Mouse (Mus musculus) olfactory bulb, adult 2 months (tissue): Measurements from ENCODE around the gene Zfp936. TPM values are rescaled to one million over a fixed set of nuclear protein-coding genes. Genes with fewer than 3 reads are reported as not detected.
"Not testable (repeated sequence)": the region's sequence is repeated elsewhere in the genome, so short reads cannot be mapped to it uniquely, and the experiment has no call there.

Source experiments
- H3K27ac ChIP-seq: fragments of 200-500 bp; 2 replicates; pipeline ENCODE4 v1.5.1; 2012; ENCODE audit warnings: low read depth, low read length; ENCODE audit not compliant: insufficient read depth
- H3K4me1 ChIP-seq: fragments of 200-500 bp; 2 replicates; pipeline ENCODE4 v1.6.1; 2012; ENCODE audit warnings: low read length; ENCODE audit not compliant: control insufficient read depth, insufficient read depth
- H3K4me3 ChIP-seq: fragments of 200-500 bp; 2 replicates; pipeline ENCODE4 v1.5.1; 2012; ENCODE audit warnings: mild to moderate bottlenecking, low read depth, low read length, moderate library complexity; ENCODE audit not compliant: insufficient read depth
- CTCF ChIP-seq: fragments of 200-500 bp; IDR thresholded peaks from 2 replicates; pipeline ENCODE4 v1.5.1; 2012; ENCODE audit warnings: low read depth, mild to moderate bottlenecking, low read length, moderate library complexity; ENCODE audit not compliant: insufficient read depth
- POLR2A ChIP-seq: fragments of 200-500 bp; IDR thresholded peaks from 2 replicates; pipeline ENCODE4 v1.6.1; 2012; ENCODE audit warnings: mild to moderate bottlenecking, low read depth, low read length, moderate library complexity; ENCODE audit not compliant: insufficient read depth
- WGBS: fragments of 180-500 bp; shearing (Covaris S2); methylation state at CpG from one replicate; pipeline ENCODE4 v1.1.7; 2018; 5-methylcytosine and 5-hydroxymethylcytosine counted together
- polyA plus RNA-seq: library from polyadenylated mRNA; stranded (reverse); fragments of >200 nt; gene quantifications from 2 replicates; pipeline ENCODE4 v1.2.4, GENCODE M21; 2012; ENCODE audit warnings: low replicate concordance; ENCODE audit not compliant: missing spikeins, insufficient read depth, insufficient read length

Gene Zfp936
- polyA plus RNA-seq = not detected in 2 replicates

DNA sequence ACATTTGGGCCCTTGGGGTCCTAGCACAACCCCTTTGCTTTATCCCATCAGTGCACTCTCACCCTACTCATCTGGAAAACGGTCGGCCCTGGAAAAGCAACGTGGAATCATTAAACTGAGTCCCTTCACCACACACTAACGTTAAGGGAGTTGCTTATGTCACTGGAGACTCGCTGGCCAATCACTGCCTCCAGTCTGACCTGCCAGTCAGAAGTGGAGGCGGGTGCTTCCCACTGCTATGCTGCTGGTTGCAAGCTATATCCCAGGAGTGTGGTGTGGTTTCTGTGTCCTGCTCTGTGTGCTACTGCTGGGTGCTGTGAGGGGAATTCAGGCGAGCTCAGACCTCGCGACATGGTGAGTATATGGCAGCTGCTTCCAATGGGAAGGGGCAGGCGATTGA lies at the start of gene Zfp936:
Gene Zfp936 (plus strand): TSS at position 301 of the 400 bp plus-strand sequence.
- H3K4me1 ChIP-seq, H3K27ac ChIP-seq, H3K4me3 ChIP-seq: not testable (repeated sequence)
- 88% methylated on average over 10 of the region's 10 CpGs for WGBS

DNA sequence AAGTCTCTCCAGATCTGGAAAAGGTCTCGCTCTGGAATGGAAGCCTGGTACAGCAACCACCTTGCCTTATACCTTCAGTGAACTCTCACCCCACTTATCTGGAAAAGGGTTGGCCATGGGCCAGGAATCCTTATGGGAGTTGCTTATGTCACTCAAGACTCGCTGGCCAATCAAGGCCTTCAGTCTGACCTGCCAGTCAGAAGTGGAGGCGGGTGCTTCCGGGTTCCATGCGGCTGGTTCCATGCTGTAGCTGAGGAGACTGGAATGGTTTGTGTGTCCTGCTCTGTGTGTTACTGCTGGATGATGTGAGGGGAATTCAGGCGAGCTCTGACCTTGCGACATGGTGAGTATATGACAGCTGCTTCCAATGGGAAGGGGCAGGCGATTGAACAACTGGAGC lies 36.2 kb upstream of the Zfp936 start:
- TF ChIP-seq POLR2A (no peak), CTCF (no peak)
- H3K4me3 ChIP-seq = no peak overlapping the region
- no peaks in the 10 kb centered on the region for H3K4me1 ChIP-seq
- WGBS = 86% methylated on average over 8 of the region's 8 CpGs
- no peak overlapping the region for H3K27ac ChIP-seq

DNA sequence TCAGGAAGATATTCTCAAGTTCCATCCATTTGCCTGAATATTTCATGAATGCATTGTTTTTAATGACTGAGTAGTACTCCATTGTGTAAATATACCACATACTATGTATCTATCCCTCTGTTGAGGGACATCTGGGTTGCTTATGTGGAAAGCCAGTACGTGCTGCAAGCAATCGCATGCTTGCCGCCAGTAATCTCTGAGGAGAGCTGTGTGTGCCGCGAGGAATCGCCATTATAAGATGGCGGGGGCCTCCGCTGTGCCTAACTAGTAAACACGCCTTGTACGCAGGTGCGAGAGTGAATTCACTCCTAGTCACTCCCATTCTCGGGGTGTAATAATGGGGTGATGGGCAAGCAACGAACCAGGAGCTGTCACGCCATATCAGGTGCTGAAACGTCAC lies 14.7 kb downstream of the Zfp936 start:
- not testable (repeated sequence) for H3K4me3 ChIP-seq, H3K27ac ChIP-seq, H3K4me1 ChIP-seq
- 92% methylated on average over 15 of the region's 15 CpGs for WGBS

DNA sequence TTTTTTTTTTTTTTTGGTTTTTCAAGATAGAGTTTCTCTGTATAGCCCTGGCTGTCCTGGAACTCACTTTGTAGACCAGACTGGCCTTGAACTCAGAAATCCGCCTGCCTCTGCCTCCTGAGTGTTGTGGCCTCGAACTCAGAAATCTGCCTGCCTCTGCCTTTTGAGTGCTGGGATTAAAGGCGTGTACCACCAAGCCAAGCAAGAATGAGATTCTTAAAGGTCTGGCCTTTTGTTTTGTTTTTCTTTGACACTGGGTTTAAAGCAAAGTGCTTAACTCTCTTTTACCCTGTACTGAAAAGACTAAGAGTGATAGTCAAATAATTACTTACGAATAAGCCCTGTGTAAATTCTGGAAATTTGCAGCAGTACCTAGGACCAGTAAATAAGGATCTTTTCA lies 50.1 kb downstream of the Zfp936 start:
- WGBS = 66% methylated on average over 4 of the region's 4 CpGs
- not testable (repeated sequence) for H3K27ac ChIP-seq, H3K4me1 ChIP-seq, H3K4me3 ChIP-seq

DNA sequence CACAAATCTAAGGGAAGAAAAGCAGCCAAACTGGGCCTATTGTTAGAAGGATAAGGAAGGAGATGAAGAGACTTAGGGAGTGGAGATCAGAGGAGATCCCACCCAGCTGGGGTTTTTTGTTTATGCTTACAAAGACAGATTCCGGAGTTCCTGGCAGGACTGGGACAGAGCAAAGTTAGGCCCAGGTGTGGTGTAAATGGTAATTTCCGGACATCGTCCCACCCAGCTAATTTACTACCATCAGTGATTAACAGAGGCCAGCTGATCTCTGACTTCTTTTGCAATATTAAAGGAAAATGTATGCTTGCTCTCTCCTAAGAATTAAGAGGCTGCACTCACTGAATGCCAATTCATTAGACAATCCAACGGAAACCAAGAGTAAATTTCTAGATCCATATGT lies 53.1 kb downstream of the Zfp936 start:
- 85% methylated on average over 4 of the region's 4 CpGs for WGBS
- not testable (repeated sequence) for H3K27ac ChIP-seq, H3K4me3 ChIP-seq, H3K4me1 ChIP-seq

DNA sequence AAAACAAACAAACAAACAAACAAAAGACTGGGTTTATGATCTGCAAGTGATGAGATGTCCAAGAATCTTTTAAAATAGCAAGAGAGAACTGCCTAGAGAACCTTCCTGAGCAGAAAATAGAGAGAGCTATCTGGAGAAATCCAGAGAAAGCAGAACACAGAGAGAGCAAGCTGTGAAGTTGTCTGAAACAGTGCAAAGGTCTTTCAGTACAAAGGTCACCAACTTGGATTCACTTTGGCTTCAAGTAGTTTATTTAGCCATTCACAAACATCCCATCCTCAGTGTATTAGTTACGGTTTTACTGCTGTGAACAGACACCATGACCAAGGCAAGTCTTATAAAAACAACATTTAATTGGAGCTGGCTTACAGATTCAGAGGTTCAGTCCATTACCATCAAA lies 53.8 kb downstream of the Zfp936 start:
- not testable (repeated sequence) for H3K4me3 ChIP-seq, H3K27ac ChIP-seq, H3K4me1 ChIP-seq
- 86% methylated on average over 1 of the region's 1 CpGs for WGBS

DNA sequence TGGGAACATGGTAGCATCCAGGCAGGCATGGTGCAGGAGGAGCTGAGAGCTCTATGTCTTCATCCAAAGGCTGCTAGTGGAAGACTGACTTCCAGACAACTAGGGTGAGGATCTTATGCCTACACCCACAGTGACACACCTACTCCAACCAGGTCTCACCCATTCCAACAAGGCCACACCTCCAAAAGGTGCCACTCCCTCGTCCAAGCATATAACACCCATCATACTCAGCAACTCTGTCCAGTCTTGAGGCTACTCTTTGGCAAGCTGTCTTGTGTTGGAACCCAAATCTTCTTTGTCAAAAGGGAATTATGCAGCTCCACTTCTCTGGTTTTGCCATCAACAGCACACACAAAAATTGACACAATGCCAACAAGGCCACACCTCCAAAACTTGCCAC lies 54.2 kb downstream of the Zfp936 start:
- WGBS = 33% methylated on average over 1 of the region's 1 CpGs
- not testable (repeated sequence) for H3K4me1 ChIP-seq, H3K4me3 ChIP-seq, H3K27ac ChIP-seq

DNA sequence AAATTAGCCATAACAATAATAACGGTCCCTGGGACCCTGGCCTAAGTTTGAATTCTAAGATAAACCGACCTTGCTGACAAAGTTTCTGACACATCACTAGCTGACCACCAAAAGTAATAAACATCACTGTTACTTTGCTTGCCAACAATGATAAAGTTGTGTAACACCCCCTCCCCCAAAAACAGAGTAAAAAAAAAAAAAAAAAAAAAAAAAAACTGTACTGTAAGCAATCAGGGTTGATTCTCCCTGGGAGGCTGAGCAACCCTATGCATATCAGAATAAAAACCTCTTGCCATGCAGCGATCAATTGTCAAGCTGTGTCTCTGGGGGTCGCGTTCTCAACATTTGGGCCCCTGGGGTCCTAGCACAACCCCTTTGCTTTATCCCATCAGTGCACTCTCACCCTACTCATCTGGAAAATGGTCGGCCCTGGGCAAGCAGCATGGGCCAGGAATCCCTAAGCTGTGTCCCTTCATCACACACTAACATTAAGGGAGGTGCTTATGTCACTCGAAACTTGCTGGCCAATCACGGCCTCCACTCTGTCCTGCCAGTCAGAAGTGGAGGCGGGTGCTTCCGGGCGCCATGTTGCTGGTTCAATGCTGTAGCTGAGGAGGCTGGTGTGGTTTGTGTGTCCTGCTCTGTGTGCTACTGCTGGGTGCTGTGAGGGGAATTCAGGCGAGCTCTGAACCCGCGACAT lies 63.1 kb downstream of the Zfp936 start:
- TF ChIP-seq POLR2A = no peak
- TF ChIP-seq CTCF = no peak
- no peak overlapping the region for H3K27ac ChIP-seq
- WGBS = 89% methylated on average over 14 of the region's 14 CpGs
- no peak overlapping the region for H3K4me3 ChIP-seq
- no peaks in the 10 kb centered on the region for H3K4me1 ChIP-seq

DNA sequence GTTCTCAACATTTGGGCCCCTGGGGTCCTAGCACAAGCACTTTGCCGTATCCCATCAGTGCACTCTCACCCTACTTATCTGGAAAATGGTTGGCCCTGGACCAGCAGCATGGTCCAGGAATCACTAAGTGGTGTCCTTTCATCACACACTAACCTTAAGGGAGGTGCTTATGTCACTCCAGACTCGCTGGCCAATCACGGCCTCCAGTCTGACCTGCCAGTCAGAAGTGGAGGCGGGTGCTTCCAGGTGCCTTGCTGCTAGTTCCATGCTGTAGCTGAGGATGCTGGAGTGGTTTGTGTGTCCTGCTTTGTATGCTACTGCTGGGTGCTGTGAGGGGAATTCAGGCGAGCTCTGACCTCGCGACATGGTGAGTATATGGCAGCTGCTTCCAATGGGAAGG lies 99.8 kb downstream of the Zfp936 start:
- WGBS = 84% methylated on average over 7 of the region's 7 CpGs
- not testable (repeated sequence) for H3K4me3 ChIP-seq, H3K27ac ChIP-seq, H3K4me1 ChIP-seq

Other genes starting within 250 kb of the Zfp936 start
- gene Gm2381, start 247.0 kb upstream of the Zfp936 start, polyA plus RNA-seq = not detected in 2 replicates
- gene Vmn2r63, start 180.4 kb upstream of the Zfp936 start, polyA plus RNA-seq = not detected in 2 replicates
- not detected in 2 replicates for gene Gm9268, start 95.5 kb upstream of the Zfp936 start, polyA plus RNA-seq
- gene Zfp715, start 199.1 kb downstream of the Zfp936 start, polyA plus RNA-seq = not detected in 2 replicates
- not detected in 2 replicates for gene Siglecf, start 237.1 kb downstream of the Zfp936 start, polyA plus RNA-seq